Mouse (Mus musculus) lung, adult 2 months (tissue): ENCODE measurements at regions not wholly inside any gene's neighbourhood (a gene's known extent, or its start where the extent isn't known, plus 50 kb on each side); places are given as distances from the start of the nearest gene placed in this dataset.
"Not testable (repeated sequence)": the region's sequence is repeated elsewhere in the genome, so short reads cannot be mapped to it uniquely, and the experiment has no call there.

ENCODE experiments used
- CTCF ChIP-seq: fragments of 200-500 bp; IDR thresholded peaks from 2 replicates; pipeline ENCODE4 v1.5.1; 2011; ENCODE audit warnings: mild to moderate bottlenecking, low read length, control low read depth; ENCODE audit not compliant: insufficient read depth
- POLR2A ChIP-seq: fragments of 200-500 bp; IDR thresholded peaks from 2 replicates; pipeline ENCODE4 v1.6.1; 2011; ENCODE audit warnings: low read depth, mild to moderate bottlenecking, control low read depth, low read length, borderline replicate concordance; ENCODE audit errors: extremely low read depth

DNA sequence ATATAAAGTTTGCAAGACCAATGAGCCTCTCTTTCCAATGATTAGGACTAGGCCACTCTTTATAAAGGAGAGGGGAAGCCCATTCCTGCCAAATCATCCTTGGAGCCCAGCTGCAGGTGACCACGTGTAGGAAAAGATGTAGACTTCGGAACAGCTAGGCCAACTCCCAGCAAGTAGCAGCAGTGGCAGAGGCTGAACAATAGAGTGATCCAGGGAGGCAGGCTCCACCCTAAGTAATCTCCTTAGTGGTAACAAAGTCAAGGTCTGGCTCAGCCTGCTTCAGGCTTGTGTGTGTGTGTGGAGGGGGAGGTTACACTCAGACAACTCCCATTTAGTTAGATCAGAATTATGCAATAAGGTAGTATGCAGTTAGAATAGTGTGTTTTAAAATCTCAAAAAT, 311.7 kb upstream of the Slc10a2 start:
- TF ChIP-seq CTCF, POLR2A: not testable (repeated sequence)
